Mouse (Mus musculus): ENCODE data around the gene Mapre3. TPM values are rescaled to one million over a fixed set of nuclear protein-coding genes. Genes with fewer than 3 reads are reported as not detected.
A peak's percentile ranks its signal among the peaks of the same experiment; 100 is the strongest.

Mapre3 gene
- total and polyA plus RNA-seq, 3 experiments = 0.28 to 2.3 (median 1.6) TPM

- TF ChIP-seq HCFC1 (IDR thresholded peaks at IDR 0.05; ENCODE audit: low read depth, low read length) (no peak), E2F4 (IDR thresholded peaks at IDR 0.05; ENCODE audit: insufficient replicate concordance, low read depth, low read length) (no peak), RAD21 (IDR thresholded peaks at IDR 0.05; ENCODE audit: low read depth, low read length) (peak; percentile 54), UBTF (IDR thresholded peaks at IDR 0.05; ENCODE audit: low read depth, low read length) (peak; percentile 80), CHD2 (IDR thresholded peaks at IDR 0.05; ENCODE audit: low read length) (no peak), NRF1 (IDR thresholded peaks at IDR 0.05; ENCODE audit: low read depth, low read length) (no peak), USF1 (IDR thresholded peaks at IDR 0.05; ENCODE audit: low read depth, low read length) (no peak), EP300 (IDR thresholded peaks at IDR 0.05; ENCODE audit: low read length) (no peak)
These were observed 18.3 kb upstream of the Mapre3 start (continued) for GRCm38 (mm10) chr5:30796125-30796524.

- dilution Hi-C loops (cut with MboI; ENCODE audit: extremely low pct_ligation_motif_present, extremely low pct_unique_long_range_greater_than_20kb, low sequenced_read_pairs) = no loop called here
These were observed 17.0 kb upstream of the Mapre3 start for GRCm38 (mm10) chr5:30797482-30797881.

GRCm38 (mm10) chr5:30797982-30798381 lies 16.5 kb upstream of the Mapre3 start:
- no peaks in the 10 kb centered on the region for H3K9me3 ChIP-seq (replicated peaks; ENCODE audit: low read length)
- H3K36me3 ChIP-seq (replicated peaks in 1 of 2; ENCODE audit: control insufficient read depth in 1 of 2, insufficient read depth in 1 of 2, low read length in 1 of 2) = no peaks in the 10 kb centered on the region
- 0 out of 4 replicates have a peak, but pooled peaks cover 0 to 5% of the 10 kb centered on the region in 2 experiments for H3K4me1 ChIP-seq (ENCODE audit: control insufficient read depth in 1 of 2, insufficient read depth in 2 of 2)
- H3K9ac ChIP-seq (ENCODE audit: insufficient read depth, low read depth) = no peak overlapping the region
- dilution Hi-C loops (cut with MboI; ENCODE audit: extremely low pct_ligation_motif_present, extremely low pct_unique_long_range_greater_than_20kb, low sequenced_read_pairs) = no loop called here
- no peak for DNase-seq (ENCODE audit: extremely low read depth)
- H3K4me3 ChIP-seq (replicated peaks in 1 of 3; ENCODE audit: low read depth in 2 of 3, low read length in 2 of 3, poor library complexity in 1 of 3) = no peak overlapping the region
- H3K27ac ChIP-seq (ENCODE audit: insufficient read depth, low read depth) = no peak overlapping the region
- in situ Hi-C loops (cut with MboI; ENCODE audit: low pct_ligation_motif_present, low pct_unique_long_range_greater_than_20kb, low sequenced_read_pairs) = no loop called here
- no peak for TF ChIP-seq HCFC1 (IDR thresholded peaks at IDR 0.05; ENCODE audit: low read depth, low read length)
- no peak for TF ChIP-seq POLR2A (IDR thresholded peaks at IDR 0.05; ENCODE audit: low read depth, low read length)
- TF ChIP-seq CTCF (conservative IDR thresholded peaks at IDR 0.05 in 1 of 2, IDR thresholded peaks at IDR 0.05 in 1 of 2; ENCODE audit: low read depth in 2 of 2, low read length in 2 of 2) = no peak
- TF ChIP-seq RCOR1 (conservative IDR thresholded peaks at IDR 0.05; ENCODE audit: low read depth, low read length) = no peak
- TF ChIP-seq NELFE (IDR thresholded peaks at IDR 0.05; ENCODE audit: low read depth, low read length) = no peak
- TF ChIP-seq EP300 (IDR thresholded peaks at IDR 0.05; ENCODE audit: low read length) = no peak
- no peak for TF ChIP-seq TCF12 (IDR thresholded peaks at IDR 0.05; ENCODE audit: low read depth, low read length)
- no peak for TF ChIP-seq UBTF (IDR thresholded peaks at IDR 0.05; ENCODE audit: low read depth, low read length)
- no peak for TF ChIP-seq BHLHE40 (IDR thresholded peaks at IDR 0.05; ENCODE audit: low read depth, low read length)
- TF ChIP-seq ELF1 (IDR thresholded peaks at IDR 0.05; ENCODE audit: low read depth, low read length) = no peak
- TF ChIP-seq TBP (conservative IDR thresholded peaks at IDR 0.05; ENCODE audit: low read depth, low read length) = no peak
- no peak for TF ChIP-seq ZNF384 (IDR thresholded peaks at IDR 0.05; ENCODE audit: low read depth, low read length)
- peaks cover 87% of the 10 kb centered on the region for H3K27me3 ChIP-seq (replicated peaks)
- H3K79me2 ChIP-seq (replicated peaks; ENCODE audit: control insufficient read depth, extremely low read depth, insufficient read depth, poor library complexity, severe bottlenecking) = no peaks in the 10 kb centered on the region
- H3K4me2 ChIP-seq (ENCODE audit: insufficient read depth, low read depth, poor library complexity, severe bottlenecking) = no peak overlapping the region

More at GRCm38 (mm10) chr5:30797482-30797881, 17.0 kb upstream of the Mapre3 start:
- Histone ChIP-seq H3K36me3 (replicated peaks in 1 of 2; ENCODE audit: control insufficient read depth in 1 of 2, insufficient read depth in 1 of 2, low read length in 1 of 2) (no peaks in the 10 kb centered on the region), H3K4me1 (ENCODE audit: control insufficient read depth in 1 of 2, insufficient read depth in 2 of 2) (0 out of 4 replicates have a peak, but pooled peaks cover 0 to 5% of the 10 kb centered on the region in 2 experiments), H3K27me3 (replicated peaks) (peaks cover 86% of the 10 kb centered on the region), H3K27ac (ENCODE audit: insufficient read depth, low read depth) (no peak overlapping the region), H3K4me2 (ENCODE audit: insufficient read depth, low read depth, poor library complexity, severe bottlenecking) (no peak overlapping the region), H3K9ac (ENCODE audit: insufficient read depth, low read depth) (no peak overlapping the region), H3K9me3 (replicated peaks; ENCODE audit: low read length) (no peaks in the 10 kb centered on the region), H3K79me2 (replicated peaks; ENCODE audit: control insufficient read depth, extremely low read depth, insufficient read depth, poor library complexity, severe bottlenecking) (no peaks in the 10 kb centered on the region), H3K4me3 (replicated peaks in 1 of 3; ENCODE audit: low read depth in 2 of 3, low read length in 2 of 3, poor library complexity in 1 of 3) (no peak overlapping the region)
- TF ChIP-seq TBP (conservative IDR thresholded peaks at IDR 0.05; ENCODE audit: low read depth, low read length) (no peak), USF2 (conservative IDR thresholded peaks at IDR 0.05; ENCODE audit: low read depth, low read length) (no peak), MAX (IDR thresholded peaks at IDR 0.05; ENCODE audit: low read length) (no peak), MEF2A (IDR thresholded peaks at IDR 0.05; ENCODE audit: borderline replicate concordance, low read depth, low read length) (no peak), KAT2A (IDR thresholded peaks at IDR 0.05; ENCODE audit: insufficient replicate concordance, low read length) (no peak)
- DNase-seq (ENCODE audit: extremely low read depth) = no peak
- in situ Hi-C loops (cut with MboI; ENCODE audit: low pct_ligation_motif_present, low pct_unique_long_range_greater_than_20kb, low sequenced_read_pairs) = no loop called here

Data from CH12.LX (cell line).